Mouse (Mus musculus) liver, postnatal 0 days (tissue): Measurements from ENCODE around the gene Adam19. TPM values are rescaled to one million over a fixed set of nuclear protein-coding genes. Genes with fewer than 3 reads are reported as not detected.

ENCODE experiments used
- ATAC-seq: fragments of 200-750 bp; cut with Nextera tagmentation; 2 replicates; pipeline ENCODE4 v1.8.0; 2017; ENCODE audit warnings: mild to moderate bottlenecking, moderate library complexity
- DNase-seq: peaks from one replicate; pipeline ENCODE4 v3.0.0-alpha.2; 2016
- H3K27ac ChIP-seq: fragments of 300-500 bp; sonication (generic); 2 replicates; pipeline ENCODE4 v1.5.1; 2014; ENCODE audit warnings: antibody characterized with exemption, moderate library complexity, mild to moderate bottlenecking, low read depth
- H3K27me3 ChIP-seq: fragments of 300-500 bp; sonication (generic); 2 replicates; pipeline ENCODE4 v1.6.1; 2014; ENCODE audit warnings: low read length, control low read depth, mixed read lengths; ENCODE audit not compliant: insufficient read depth
- H3K36me3 ChIP-seq: fragments of 300-500 bp; sonication (generic); replicated peaks from 2 replicates; pipeline ENCODE4 v1.6.1; 2014; ENCODE audit warnings: mild to moderate bottlenecking, control low read depth, low read length, moderate library complexity, mixed read lengths; ENCODE audit not compliant: insufficient read depth
- H3K4me1 ChIP-seq: fragments of 300-500 bp; sonication (generic); 2 replicates; pipeline ENCODE4 v1.6.1; 2014; ENCODE audit warnings: antibody characterized with exemption, mild to moderate bottlenecking, control low read depth; ENCODE audit not compliant: insufficient read depth
- H3K4me2 ChIP-seq: fragments of 300-500 bp; sonication (generic); 2 replicates; pipeline ENCODE4 v1.6.1; 2014; ENCODE audit warnings: low read depth, mild to moderate bottlenecking, low read length, moderate library complexity, mixed read lengths
- H3K4me3 ChIP-seq: fragments of 300-500 bp; sonication (generic); 2 replicates; pipeline ENCODE4 v1.5.1; 2014; ENCODE audit warnings: low read depth, low read length
- H3K9ac ChIP-seq: fragments of 300-500 bp; sonication (generic); replicated peaks from 2 replicates; pipeline ENCODE4 v1.6.1; 2014; ENCODE audit warnings: mild to moderate bottlenecking, moderate library complexity
- H3K9me3 ChIP-seq: fragments of 300-500 bp; sonication (generic); 2 replicates; pipeline ENCODE4 v1.6.1; 2016; ENCODE audit warnings: mild to moderate bottlenecking, control low read depth, low read length, mixed read lengths
- CTCF ChIP-seq: sonication (generic); IDR thresholded peaks from 2 replicates; pipeline ENCODE4 v1.5.1; 2016; ENCODE audit warnings: antibody characterized with exemption, low read depth
- EP300 ChIP-seq: IDR thresholded peaks from 2 replicates; pipeline ENCODE4 v1.6.1; 2016; ENCODE audit warnings: antibody characterized with exemption, low read depth, mild to moderate bottlenecking
- WGBS: fragments of 180-500 bp; shearing (Covaris S2); extraction: QIAGEN DNeasy Blood & Tissue Kit; methylation state at CpG from one replicate; pipeline ENCODE4 v1.1.7; 2014; ENCODE audit not compliant: insufficient replicate concordance; 5-methylcytosine and 5-hydroxymethylcytosine counted together
- microRNA-seq: library from miRNA; unstranded; fragments of <30 nt; microRNA quantifications from one replicate; pipeline ENCODE4, GENCODE M21; 2016
- polyA plus RNA-seq: library from polyadenylated mRNA; unstranded; fragments of >200 nt; fragmentation: Nextera tagmentation; extraction: Ambion mirVana; gene quantifications from 2 replicates; pipeline ENCODE4 v1.2.1, GENCODE M21; 2015

Gene Adam19
- polyA plus RNA-seq, 1 experiment from 2014 or later, result 1.0 TPM

DNA sequence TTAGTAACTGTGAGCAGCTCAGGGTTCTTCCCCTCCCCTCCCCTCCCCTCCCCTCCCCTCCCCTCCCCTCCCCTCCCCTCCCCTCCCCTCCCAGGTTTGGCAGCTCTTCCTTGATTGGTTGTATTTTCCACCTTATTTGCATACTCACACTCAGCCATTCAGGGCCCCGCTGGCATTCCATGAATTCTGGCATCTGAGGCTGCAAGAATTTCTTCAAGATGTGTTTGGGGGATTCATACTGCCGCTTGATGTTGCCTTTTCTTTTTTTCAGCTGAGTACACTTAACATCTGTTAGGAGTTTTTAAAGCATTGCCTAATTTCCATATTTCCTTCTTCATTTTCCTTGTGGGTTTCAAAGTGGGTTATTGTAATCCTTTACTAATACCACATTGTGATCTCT, 132.5 kb downstream of the Adam19 start:
- DNase-seq, result no peak
- H3K4me3 ChIP-seq, result no peak overlapping the region
- no peaks in the 10 kb centered on the region for H3K27me3 ChIP-seq
- no peak for TF ChIP-seq CTCF
- TF ChIP-seq EP300, result no peak
- 63% methylated on average over 2 of the region's 2 CpGs for WGBS
- H3K9ac ChIP-seq, result no peak overlapping the region
- no peak overlapping the region for H3K4me2 ChIP-seq
- no peaks in the 10 kb centered on the region for H3K4me1 ChIP-seq
- no peaks in the 10 kb centered on the region for H3K36me3 ChIP-seq
- H3K27ac ChIP-seq, result no peak overlapping the region
- no peaks in the 10 kb centered on the region for H3K9me3 ChIP-seq
- no peak for ATAC-seq

DNA sequence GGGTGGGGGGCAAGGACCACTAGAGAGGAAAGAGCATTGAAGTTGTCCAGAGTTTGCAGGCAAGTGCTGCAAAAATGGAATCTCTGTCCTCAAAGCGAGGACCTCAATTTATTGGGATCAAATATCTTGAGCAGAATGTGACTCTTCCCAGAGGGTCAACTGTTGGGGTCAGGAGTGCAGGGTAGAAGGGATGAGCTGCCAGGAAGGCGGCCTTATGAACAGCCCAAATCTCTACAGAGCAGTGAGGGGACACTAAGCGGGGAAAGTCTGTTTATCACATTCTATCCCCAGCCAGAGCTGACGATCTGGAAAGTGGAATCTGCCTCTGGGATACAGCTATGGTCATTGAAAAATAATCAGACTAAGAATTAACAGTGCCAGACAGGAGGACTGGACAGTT, 138.4 kb downstream of the Adam19 start:
- no peaks in the 10 kb centered on the region for H3K4me1 ChIP-seq
- H3K4me3 ChIP-seq, result no peak overlapping the region
- no peak overlapping the region for H3K4me2 ChIP-seq
- H3K27ac ChIP-seq, result no peak overlapping the region
- H3K36me3 ChIP-seq, result peaks cover 9% of the 10 kb centered on the region; the same call in 1 of the 2 replicates
- H3K27me3 ChIP-seq, result no peaks in the 10 kb centered on the region
- ATAC-seq (no peak), DNase-seq (no peak)
- no peaks in the 10 kb centered on the region for H3K9me3 ChIP-seq
- WGBS, result 63% methylated on average over 4 of the region's 4 CpGs
- TF ChIP-seq CTCF, result no peak
- TF ChIP-seq EP300, result no peak
- H3K9ac ChIP-seq, result no peak overlapping the region

Small RNA genes within 50 kb of the gene (microRNA-seq; reads per million reads assigned to microRNA genes)
- gene Mir7239, result not detected
- gene Mir8100, result not detected

Other genes with a start within 250 kb of the Adam19 start
- 33.6 and 37.3 TPM in 2 replicates for gene Clint1, start 203.9 kb upstream of the Adam19 start, polyA plus RNA-seq
- 1.3 and 1.8 TPM in 2 replicates for gene Lsm11, start 111.1 kb upstream of the Adam19 start, polyA plus RNA-seq
- gene Thg1l, start 100.5 kb upstream of the Adam19 start, polyA plus RNA-seq, result 3.8 TPM in 2 replicates
- 0.04 TPM in 1 of 2 replicates, not detected in the other for gene Sox30, start 75.7 kb upstream of the Adam19 start, polyA plus RNA-seq
- 3.6 and 5.2 TPM in 2 replicates for gene Gm12166, start 3.7 kb upstream of the Adam19 start, polyA plus RNA-seq
- not detected in 2 replicates for gene Nipal4, start 110.5 kb downstream of the Adam19 start, polyA plus RNA-seq
- 0.06 and 0.13 TPM in 2 replicates for gene Fndc9, start 179.5 kb downstream of the Adam19 start, polyA plus RNA-seq